Mouse (Mus musculus) right cerebral cortex, postnatal 25 days (tissue): ENCODE measurements around the gene Znhit2.
"Not testable (repeated sequence)": the region's sequence is repeated elsewhere in the genome, so short reads cannot be mapped to it uniquely, and the experiment has no call there.

Source experiments
- DNase-seq: peaks from one replicate; pipeline ENCODE4 v3.0.0; 2022

The Znhit2 gene

DNA sequence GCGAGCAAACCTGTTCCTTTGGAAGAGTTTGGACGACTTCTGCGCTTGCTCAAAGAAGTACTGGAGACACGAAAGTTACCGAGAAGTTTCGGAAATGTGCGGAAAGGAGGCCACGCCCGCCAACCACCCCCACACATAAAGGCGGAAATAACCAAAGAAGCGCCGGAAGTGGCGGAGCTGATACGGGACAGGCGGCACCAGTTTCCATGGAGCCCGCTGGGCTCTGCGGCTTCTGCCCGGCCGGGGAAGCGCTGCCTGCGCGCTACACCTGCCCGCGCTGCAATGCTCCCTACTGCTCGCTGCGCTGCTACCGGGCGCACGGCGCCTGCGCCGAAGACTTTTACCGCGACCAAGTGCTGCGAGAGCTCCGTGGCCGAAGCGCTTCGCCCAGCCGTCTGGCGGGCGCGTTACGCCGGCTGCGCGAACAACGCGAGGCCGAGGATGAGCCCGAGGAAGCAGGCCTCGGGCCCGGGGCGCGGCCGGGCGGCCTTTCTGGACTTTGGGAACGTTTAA, at the start of gene Znhit2:
TSS of gene Znhit2 (plus strand) at position 172 of the 513 bp plus-strand sequence.
- peak; percentile 92 for DNase-seq

GRCm38 (mm10) chr19:6013691-6014090, 47.3 kb upstream of the Znhit2 start:
- DNase-seq = no peak

- DNase-seq = no peak
Observed at GRCm38 (mm10) chr19:6014991-6015510, 45.9 kb upstream of the Znhit2 start.

- DNase-seq = peak; percentile 74
Observed at GRCm38 (mm10) chr19:6015511-6016315, 45.3 kb upstream of the Znhit2 start, which contains the start of gene Capn1. Gene Capn1, minus strand, starts transcription at chr19:6015897.

- no peak for DNase-seq
Observed at GRCm38 (mm10) chr19:6016532-6016931, 44.5 kb upstream of the Znhit2 start.

DNA sequence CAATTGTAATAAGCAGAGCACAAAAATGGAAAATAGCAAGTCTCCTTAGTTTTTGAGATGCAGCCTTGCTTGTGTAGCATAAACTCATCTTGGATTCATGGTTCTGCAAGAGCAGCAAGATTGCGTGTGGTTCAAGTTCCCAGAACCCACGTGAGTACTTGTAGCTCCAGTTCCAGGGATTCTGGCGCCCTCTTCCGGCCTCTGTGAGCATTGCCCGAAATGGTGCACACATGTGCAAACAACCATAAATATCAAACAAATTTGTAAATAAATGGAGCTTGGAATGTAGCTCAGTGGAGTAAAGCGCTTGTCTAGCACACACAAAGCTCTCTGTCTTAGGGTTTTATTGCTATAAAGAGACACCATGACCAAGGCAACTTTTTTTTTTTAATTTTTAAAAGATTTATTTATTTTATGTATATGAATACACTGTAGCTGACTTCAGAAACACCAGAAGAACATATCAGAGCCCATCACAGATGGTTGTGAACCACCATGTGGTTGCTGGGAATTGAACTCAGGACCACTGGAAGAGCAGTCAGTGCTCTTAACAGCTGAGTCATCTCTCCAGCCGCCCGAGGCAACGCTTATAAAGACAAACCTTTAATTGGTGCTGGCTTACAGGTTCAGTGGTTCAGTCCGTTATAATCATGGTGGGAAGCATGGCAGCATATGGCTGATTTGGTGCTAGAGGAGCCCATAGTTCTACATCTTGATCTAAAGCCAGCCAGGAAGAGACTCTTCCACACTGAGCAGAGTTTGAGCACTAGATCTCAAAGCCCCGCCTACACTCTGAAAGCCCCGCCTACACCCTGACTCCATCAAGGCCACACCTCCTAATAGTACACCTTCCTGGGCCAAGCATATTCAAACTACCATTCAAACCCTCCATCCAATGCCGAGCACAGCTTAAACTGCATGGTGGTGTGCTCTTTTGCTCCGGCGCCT, 42.6 kb upstream of the Znhit2 start:
- peak; percentile 58 for DNase-seq

DNA sequence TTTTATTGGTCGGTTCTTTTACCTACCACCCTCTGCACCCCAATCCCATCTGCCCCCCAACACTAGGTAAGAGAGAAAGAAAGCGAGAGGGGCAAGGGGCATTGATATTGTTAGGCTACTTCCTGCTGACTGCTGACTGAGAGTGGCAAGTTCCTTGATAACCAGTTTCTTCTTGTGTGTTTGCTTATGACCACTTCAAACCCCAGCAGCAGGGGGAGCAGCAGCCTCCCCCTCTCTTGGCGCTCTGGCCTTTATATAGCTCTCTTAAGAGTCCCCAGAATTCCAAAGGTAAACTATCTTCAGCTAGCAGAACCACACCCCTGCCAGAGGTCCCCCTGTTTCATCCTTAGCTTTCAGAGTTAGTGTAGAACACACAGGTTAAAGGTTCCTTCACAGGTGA, 40.7 kb upstream of the Znhit2 start:
- no peak for DNase-seq

- no peak for DNase-seq
Observed at GRCm38 (mm10) chr19:6023059-6023458, 37.9 kb upstream of the Znhit2 start.

- DNase-seq = no peak
Observed at GRCm38 (mm10) chr19:6023930-6024329, 37.1 kb upstream of the Znhit2 start.

DNA sequence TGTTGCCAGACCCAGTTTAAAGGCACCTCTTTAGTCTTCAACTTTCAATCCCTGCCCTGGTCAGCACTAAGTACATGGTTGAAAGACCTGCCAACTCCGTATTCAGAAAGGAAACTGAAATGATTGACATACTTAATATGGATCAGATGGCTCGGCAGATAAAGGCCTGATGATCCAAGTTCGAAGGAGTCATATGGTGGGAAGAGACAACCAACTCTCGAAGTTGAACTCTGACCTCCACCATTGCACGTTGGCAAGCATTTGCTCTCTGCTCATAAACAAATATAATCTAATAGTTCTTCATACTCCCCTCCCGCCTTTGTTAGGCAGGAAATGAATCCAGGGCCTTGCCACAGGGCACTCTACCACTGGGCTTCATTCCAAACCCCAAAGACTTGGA, 32.0 kb upstream of the Znhit2 start:
- DNase-seq = no peak

DNA sequence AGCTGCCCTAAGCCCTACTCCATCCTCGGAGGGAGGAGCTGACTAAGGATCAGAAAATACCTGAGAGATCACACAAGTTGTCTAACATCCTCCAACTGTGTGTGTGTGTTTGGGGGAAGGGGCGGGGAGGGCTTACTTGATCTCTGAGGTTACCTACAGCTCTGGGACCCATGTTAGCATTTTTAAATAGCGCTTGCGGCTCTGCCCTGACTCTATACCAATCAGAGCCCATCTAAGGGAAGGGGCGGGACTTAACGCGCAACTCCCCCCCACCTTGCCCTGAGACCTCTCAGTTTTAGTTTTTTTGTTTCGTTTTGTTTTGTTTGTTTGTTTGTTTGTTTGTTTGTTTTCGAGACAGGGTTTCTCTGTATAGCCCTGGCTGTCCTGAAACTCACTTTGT, 31.6 kb upstream of the Znhit2 start:
- no peak for DNase-seq

DNA sequence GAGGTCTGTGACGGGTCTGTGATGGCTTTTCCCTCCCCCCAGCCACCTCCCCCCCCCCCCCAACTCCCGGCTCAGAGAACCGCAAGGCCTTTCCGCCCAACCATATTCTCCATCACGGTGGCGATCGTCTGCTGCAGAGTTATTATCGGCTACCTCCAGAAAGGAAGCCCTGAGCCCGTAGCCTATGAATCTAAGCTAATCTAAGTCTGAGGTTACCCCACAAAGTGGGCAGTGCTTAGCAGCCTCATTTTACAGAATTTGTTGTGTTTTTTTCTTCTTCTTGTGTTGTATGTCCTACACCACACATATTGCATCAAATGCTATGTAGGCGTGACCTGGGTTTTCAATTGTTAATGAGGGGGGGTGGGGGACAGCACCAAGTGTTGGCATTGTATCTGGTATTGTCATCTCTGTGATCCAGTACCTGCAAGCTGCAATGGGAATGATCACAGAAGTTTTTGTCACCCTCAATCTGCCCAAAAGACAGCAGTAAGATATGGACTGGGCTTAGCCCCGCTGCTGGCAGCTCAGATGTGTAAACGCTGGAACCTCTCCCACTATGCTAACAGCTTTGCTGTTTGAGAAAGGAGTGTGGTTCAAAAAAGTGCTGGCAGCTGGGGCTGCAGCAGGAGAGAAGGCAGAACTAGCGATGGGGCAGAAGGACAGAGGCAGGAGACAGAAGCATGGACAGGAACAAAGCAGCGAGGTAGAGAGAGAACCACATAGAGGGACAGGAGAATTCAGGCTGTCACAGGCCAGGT, 30.3 kb upstream of the Znhit2 start:
- no peak for DNase-seq

DNA sequence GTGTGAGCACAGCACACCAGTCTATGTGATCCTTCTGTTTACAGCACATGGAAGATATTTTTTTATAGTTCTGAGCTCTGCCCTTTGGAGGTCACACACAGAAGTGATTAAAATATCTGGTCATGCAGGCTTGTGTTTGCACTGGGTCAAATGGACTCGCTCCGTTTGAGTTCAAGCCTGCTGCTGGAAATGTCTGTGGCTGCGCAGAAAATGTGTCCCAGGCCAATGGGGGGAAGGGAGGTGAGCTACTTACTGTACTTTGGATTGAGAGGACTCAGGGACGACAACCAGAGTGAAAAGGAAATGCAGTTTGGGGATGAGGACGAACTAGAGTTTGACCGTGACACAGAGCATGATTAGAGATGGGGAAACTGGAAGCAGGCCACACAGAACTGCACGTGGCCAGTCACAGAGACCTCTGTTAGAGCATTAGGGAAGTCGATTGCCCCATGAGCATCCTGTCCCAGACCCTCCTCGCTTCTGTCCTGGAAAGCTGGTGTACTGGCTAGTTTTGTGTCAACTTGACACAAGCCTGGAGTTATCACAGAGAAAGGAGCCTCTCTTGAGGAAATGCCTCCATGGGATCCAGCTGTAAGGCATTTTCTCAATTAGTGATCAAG, 24.9 kb upstream of the Znhit2 start:
- DNase-seq = no peak

DNA sequence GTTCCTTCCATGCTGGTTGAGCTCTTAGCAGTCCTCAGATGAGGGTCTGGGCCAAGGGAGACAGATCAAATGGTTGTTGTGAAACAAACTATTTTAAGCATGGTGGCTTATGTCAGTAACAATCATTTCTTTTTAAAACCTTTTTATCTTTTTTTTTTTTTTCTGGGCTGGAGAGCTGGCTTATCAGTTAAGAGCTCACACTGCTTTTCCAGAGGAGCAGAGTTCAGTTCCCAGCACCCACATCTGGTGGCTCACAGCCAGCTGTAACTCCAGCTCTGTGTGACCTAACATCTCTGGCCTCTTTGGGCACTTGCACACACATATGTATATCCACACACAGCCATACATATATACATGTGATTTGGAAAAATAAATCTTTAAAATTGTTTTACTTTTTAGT, 23.3 kb upstream of the Znhit2 start:
- DNase-seq = no peak

- DNase-seq = no peak
Observed at GRCm38 (mm10) chr19:6038326-6038725, 22.7 kb upstream of the Znhit2 start.

DNA sequence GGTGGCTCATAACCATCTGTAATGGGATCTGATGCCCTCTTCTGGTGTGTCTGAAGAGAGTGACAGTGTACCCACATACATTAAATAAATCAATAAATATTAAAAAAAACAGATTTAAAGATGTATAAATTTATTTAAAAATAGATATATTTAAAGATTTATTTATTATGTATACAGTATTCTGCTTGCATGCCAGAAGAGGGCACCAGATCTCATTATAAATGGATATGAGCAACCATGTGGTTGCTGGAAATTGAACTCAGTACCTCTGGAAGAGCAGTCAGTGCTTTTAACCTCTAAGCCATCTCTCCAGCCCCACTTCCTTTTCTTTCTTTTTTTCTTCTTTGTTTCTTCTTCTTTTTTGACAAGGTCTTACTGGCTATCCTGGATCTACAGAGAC, 21.0 kb upstream of the Znhit2 start:
- DNase-seq = no peak

DNA sequence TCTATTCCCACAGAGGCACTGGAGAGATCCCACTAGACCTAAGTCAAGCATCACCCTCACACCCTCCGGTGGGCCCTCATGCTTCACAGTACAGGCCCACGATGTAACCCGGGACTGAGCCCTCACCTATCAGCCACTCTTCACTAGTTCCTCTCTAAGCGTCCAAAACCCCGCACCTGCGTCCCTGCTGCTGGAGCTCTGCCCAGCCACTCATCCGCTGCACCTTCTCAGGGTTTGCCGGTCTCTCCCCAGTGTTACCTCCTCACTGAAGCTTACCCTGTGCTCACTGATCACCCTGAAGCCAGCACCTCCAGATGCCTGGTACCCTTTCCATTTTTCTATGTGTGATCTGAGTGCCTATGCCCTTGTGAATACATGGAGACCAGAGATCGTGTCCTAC, 18.7 kb upstream of the Znhit2 start:
- no peak for DNase-seq

DNA sequence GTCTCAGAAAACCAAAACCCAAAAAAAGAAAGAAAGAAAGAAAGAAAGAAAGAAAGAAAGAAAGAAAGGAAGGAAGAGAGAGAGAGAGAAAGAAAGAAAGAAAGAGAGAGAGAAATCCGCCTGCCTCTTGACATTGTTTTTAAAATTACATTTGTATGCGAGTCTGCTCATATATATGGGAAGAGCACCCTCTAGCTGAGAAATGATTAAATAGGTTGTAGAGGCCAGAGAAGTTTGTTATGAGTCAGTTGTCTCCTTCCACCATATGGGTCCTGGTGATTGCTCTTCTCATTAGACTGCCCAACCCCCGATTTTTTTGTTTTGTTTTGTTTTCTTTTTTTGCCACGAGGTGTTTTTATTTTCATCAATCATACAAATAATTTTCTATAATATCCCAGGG, 16.9 kb upstream of the Znhit2 start:
- DNase-seq = not testable (repeated sequence)

DNA sequence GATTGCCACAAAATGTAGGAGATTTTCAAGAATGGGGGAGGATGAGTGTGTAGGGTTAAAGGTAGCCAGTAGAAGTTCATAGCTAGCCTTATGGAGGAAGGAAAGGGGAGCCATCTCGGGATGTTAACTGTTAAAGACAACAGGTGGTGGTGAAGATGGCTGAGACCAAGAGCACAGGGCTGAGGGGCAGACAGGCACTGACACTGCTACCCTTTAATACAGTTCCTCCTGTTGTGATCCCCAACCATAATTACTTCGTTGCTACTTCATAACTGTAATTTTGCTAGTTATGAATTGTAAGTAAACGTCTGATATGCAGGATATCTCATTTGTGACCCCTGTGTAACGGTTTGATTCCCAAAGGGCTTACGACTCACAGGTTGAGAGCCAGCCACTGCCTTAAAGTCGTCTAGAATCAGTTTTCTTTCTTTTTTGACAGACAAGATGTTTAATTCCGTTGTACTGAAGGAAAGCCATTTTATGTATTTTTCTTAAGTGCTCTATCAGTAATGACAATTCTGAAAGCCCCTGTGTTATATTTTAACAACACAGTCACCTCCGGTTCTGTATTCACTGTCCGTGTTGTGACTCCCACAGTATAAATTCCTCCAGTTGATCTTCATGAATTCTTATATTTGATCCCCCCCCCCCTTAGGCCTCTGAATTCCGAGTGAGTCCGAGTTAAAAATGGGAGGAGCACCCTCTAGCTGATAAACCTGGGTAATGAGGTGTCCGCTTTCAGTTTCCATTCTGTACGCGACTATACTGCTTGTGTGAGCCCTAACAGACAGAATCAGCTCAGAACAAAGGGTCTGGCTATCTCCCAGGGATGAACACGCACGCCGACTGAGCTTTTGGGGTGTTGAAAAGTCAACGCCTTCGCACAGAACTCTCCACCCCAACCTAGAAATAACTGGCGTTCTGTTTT, 15.4 kb upstream of the Znhit2 start:
- no peak for DNase-seq

- DNase-seq = peak; percentile 90
Observed at GRCm38 (mm10) chr19:6046294-6047153, 14.5 kb upstream of the Znhit2 start, which contains the start of gene Syvn1. Gene Syvn1, plus strand, starts transcription at chr19:6046576.
